Comparison of ENCODE assay signal across 8 mouse cellular contexts in the genomic region with DNA sequence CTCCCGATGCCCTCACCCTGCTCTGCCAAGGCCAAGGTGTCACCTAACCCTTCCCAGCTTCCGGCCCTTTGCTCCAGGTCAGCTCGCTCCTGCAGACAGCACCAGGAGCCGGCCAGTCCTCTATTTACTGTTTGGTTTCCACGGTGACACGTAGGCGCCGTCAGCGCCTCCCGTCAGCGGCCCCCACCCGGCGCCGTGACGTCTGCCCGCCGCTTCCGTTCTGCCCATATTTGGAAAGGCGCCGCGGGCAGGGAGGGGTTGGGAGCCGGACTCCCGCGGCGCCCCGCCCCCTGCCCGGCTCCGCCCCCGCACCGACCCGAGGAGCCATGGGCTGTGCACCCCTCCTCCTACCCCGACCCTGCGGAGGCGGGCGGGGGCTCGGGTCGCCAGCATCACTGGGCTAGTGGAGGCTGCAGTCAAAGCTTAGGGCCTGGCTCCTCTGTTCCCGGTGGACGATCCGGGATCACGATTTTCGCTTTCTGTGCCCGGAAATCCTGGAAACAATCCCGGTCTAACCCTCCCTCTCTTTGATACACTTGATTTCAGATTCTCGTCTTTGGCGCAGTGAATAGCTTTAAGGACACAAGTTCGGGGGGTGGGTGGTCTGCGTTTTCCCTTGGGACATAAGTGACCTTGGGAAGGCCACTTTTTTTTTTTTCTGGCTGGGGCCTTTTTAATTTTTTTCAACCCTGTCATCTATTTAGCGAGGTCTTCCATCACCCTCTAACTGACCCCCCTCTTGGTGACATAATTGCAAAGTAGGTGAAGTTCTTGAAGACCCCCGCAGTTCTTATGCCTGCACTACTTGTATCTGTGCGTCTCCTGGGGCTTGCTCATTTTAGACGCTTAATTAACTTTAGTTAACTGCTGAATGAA. TPM values are rescaled to one million over a fixed set of nuclear protein-coding genes. Genes with fewer than 3 reads are reported as not detected.
A peak's percentile ranks its signal among the peaks of the same experiment; 100 is the strongest.
DNase-seq lines count a peak whose midpoint lies in the region; ATAC-seq lines count a peak whose summit lies in the region.

No protein-coding gene starts in this region.

- peak overlapping the region; percentile 97 for H3K4me2 ChIP-seq in intestine, embryonic 14.5 days (ENCODE audit: low read length)

- peak; percentile 97 for ATAC-seq in intestine, embryonic 14.5 days (replicated peaks; ENCODE audit: low FRiP score, low TSS enrichment, low read depth)
- peak; percentile 82 for ATAC-seq in megakaryocyte progenitor cell, adult 5-6 weeks (replicated peaks; ENCODE audit: poor library complexity)

- peak overlapping the region; percentile 74 for H3K9ac ChIP-seq in intestine, embryonic 14.5 days (ENCODE audit: low read length)

- intact Hi-C loops in gastrocnemius, postnatal 14 days (cut with DNase I; ENCODE audit: low total_unique reads): loop anchor here (2.0 to 10.0 kb wide), 2 partner anchors 51 to 141 kb away; no protein-coding TSS in a partner anchor
- intact Hi-C loops in left cerebral cortex, postnatal 10 days (cut with DNase I): loop anchor here (2.0 kb wide), 1 partner anchor 139 kb away; no protein-coding TSS in a partner anchor

- no peaks in the 10 kb centered on the region for H3K27me3 ChIP-seq in intestine, embryonic 14.5 days (replicated peaks; ENCODE audit: control insufficient read depth, insufficient read depth, low read length)

- DNase-seq in adrenal gland, adult (ENCODE audit: inconsistent age in 2 of 2, low spot score in 1 of 2): peak; percentile 98 to 99
- DNase-seq in embryo, embryonic 10 days (ENCODE audit: low spot score): peak; percentile 92
- DNase-seq in gastrocnemius, postnatal 14 days: peak; percentile 97
- DNase-seq in intestine, embryonic 14.5 days (ENCODE audit: low spot score): peak; percentile 98
- DNase-seq in left cerebral cortex, postnatal 10 days (ENCODE audit: extremely low spot score in 1 of 2, low spot score in 2 of 2): peak; percentile 87 to 97
- peak; percentile 95 for DNase-seq in right cerebral cortex, postnatal 10 days (ENCODE audit: low spot score in 2 of 2)
- peak; percentile 99 for DNase-seq in urinary bladder, postnatal 25 days (ENCODE audit: low spot score)

- under 1% methylated on average over 52 of the region's 52 CpGs for WGBS in intestine, embryonic 14.5 days

- H3K4me3 ChIP-seq in intestine, embryonic 14.5 days (ENCODE audit: low read depth, low read length): peak overlapping the region; percentile 64

- no peaks in the 10 kb centered on the region for H3K36me3 ChIP-seq in intestine, embryonic 14.5 days (ENCODE audit: control insufficient read depth, insufficient read depth, low read length)

- H3K4me1 ChIP-seq in intestine, embryonic 14.5 days (replicated peaks; ENCODE audit: control insufficient read depth, insufficient read depth, low read length): peaks cover 14% of the 10 kb centered on the region

- no peaks in the 10 kb centered on the region for H3K9me3 ChIP-seq in intestine, embryonic 14.5 days (ENCODE audit: control insufficient read depth, low read length)

- H3K27ac ChIP-seq in intestine, embryonic 14.5 days (ENCODE audit: low read depth): peak overlapping the region; percentile 80

RNA-seq across cellular contexts. Expression of gene Fos, which starts 12.4 kb away (rescaled TPM):
- 1 to 10 TPM; 7.6 to 8.9 TPM for total RNA-seq in gastrocnemius, postnatal 14 days (2021)
- 2.7 TPM in 2 replicates for polyA plus RNA-seq in intestine, embryonic 14.5 days (2014; fragmentation: Nextera tagmentation; extraction: Ambion mirVana)
- 10 to 100 TPM; 11.0 to 14.8 TPM for total RNA-seq in left cerebral cortex, postnatal 10 days (2021)
- 94.5 and 144 TPM in 2 replicates for total RNA-seq in megakaryocyte progenitor cell, adult 5-6 weeks (2015)
- total RNA-seq in megakaryocyte progenitor cell, adult 5-6 weeks (2017): 72.4 and 111 TPM in 2 replicates

Comparison
In these comparisons a context has a peak if more than half of its experiments do, and no peak if none do; other contexts are left out.
1. Peak in every context shown above with its lines: DNase-seq, ATAC-seq, H3K4me3 ChIP-seq and H3K27ac ChIP-seq.
2. RNA of gene Fos, which starts 12.4 kb away (total RNA-seq): 72.4 to 144 TPM in megakaryocyte progenitor cell, adult 5-6 weeks; 11.0 to 14.8 TPM in left cerebral cortex, postnatal 10 days and 7.6 to 8.9 TPM in gastrocnemius, postnatal 14 days; every median in the first group is over 4 times any median in the second.